Mouse (Mus musculus): ENCODE data around the gene Tnfaip6. TPM values are rescaled to one million over a fixed set of nuclear protein-coding genes. Genes with fewer than 3 reads are reported as not detected.

Gene Tnfaip6
- polyA plus RNA-seq, 1 experiment: not detected

DNA sequence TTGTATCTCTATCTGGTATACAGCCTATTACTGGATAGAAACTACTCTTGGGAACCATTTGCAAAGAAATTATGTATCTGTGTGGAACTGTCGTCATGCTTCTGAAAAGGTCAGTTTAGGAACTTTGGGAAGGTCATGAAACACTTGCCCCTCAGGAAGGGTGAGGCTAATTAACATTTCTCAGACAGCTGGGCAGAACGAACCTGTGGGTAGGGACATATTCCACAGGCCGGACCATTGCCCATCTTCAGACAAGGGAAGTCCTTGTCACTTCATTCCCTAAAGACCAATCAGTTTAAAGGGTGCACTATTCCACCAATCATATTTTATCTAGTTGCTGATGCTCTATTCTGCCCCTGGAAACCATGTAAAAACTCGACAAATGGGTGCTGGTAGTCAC lies 10.7 kb upstream of the Tnfaip6 start:
- TF ChIP-seq CTCF (IDR thresholded peaks at IDR 0.05; ENCODE audit: insufficient read depth, low read depth, low read length) (no peak), POLR2A (IDR thresholded peaks at IDR 0.05; ENCODE audit: insufficient read depth, low read depth, low read length) (no peak)
- Histone ChIP-seq H3K27ac (ENCODE audit: insufficient read depth, low read depth, low read length) (no peak overlapping the region), H3K4me3 (ENCODE audit: insufficient read depth, low read depth, low read length) (no peak overlapping the region), H3K4me1 (ENCODE audit: control insufficient read depth, insufficient read depth, low read length) (no peaks in the 10 kb centered on the region)
- 81% methylated on average over 4 of the region's 4 CpGs for WGBS

DNA sequence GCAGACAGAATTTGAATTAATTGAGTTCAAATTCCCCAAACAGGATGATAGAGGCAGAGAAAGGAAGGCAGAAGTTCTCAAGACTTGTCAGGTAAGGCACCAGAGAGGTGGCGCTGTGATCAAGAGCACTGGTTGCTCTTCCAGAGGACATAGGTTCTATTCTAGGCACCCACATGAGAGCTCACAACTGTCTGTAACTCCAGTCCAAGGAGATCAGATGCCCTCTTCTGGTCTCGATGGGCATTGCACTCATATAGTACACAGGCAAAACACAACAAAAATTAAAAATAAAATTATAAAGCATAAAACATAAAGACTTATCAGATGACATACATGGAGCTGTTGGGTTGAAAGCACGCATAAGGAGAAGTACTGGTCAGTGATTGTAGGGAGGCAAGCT lies 8.4 kb upstream of the Tnfaip6 start:
- 96% methylated on average over 3 of the region's 3 CpGs for WGBS
- Histone ChIP-seq H3K27ac (ENCODE audit: insufficient read depth, low read depth, low read length) (no peak overlapping the region), H3K4me1 (ENCODE audit: control insufficient read depth, insufficient read depth, low read length) (no peaks in the 10 kb centered on the region), H3K4me3 (ENCODE audit: insufficient read depth, low read depth, low read length) (no peak overlapping the region)
- no peak for TF ChIP-seq CTCF (IDR thresholded peaks at IDR 0.05; ENCODE audit: insufficient read depth, low read depth, low read length)
- TF ChIP-seq POLR2A (IDR thresholded peaks at IDR 0.05; ENCODE audit: insufficient read depth, low read depth, low read length): no peak

DNA sequence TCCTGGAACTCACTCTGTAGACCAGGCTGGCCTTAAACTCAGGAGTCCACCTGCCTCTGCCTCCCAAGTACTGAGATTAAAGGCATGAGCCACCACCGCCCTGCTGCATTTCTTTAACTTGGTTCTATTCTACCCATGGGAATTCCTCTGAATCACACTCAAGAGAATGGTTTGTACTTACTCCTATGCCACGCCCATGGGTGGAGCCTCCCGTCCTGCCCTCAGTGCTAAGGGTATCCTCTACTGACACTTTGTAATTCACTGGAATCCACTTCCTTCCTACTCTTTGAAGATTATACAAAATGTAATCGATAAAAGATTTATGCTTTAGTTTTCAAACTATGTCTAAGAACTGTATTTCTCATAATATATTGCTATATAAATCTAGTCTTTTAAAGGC lies 6.3 kb upstream of the Tnfaip6 start:
- no peak overlapping the region for H3K4me3 ChIP-seq (ENCODE audit: insufficient read depth, low read depth, low read length)
- TF ChIP-seq CTCF (IDR thresholded peaks at IDR 0.05; ENCODE audit: insufficient read depth, low read depth, low read length): no peak
- TF ChIP-seq POLR2A (IDR thresholded peaks at IDR 0.05; ENCODE audit: insufficient read depth, low read depth, low read length): no peak
- WGBS: 86% methylated on average over 4 of the region's 4 CpGs
- no peak overlapping the region for H3K27ac ChIP-seq (ENCODE audit: insufficient read depth, low read depth, low read length)
- peaks cover 2% of the 10 kb centered on the region; the same call in 1 of the 2 replicates for H3K4me1 ChIP-seq (ENCODE audit: control insufficient read depth, insufficient read depth, low read length)

DNA sequence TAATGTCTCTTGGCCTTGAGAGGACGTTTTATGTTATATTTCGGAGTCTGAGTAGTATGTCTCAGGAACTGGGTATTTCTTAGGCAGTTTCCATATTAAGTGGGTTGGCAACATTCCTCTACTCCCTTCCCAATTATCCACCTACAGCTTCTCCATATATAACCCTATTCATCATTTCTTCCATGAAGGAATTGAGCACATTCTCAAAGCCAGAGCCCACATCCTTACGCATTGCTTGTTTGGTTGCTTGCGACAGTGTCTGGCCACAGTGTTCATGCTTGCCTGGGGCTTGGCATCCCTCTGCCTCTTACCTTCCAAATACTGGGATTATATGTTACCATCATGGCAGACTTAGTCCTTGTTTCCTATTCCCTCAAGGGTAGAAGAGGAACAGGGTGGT lies 3.2 kb upstream of the Tnfaip6 start:
- TF ChIP-seq POLR2A (IDR thresholded peaks at IDR 0.05; ENCODE audit: insufficient read depth, low read depth, low read length): no peak
- no peak for TF ChIP-seq CTCF (IDR thresholded peaks at IDR 0.05; ENCODE audit: insufficient read depth, low read depth, low read length)
- Histone ChIP-seq H3K4me3 (ENCODE audit: insufficient read depth, low read depth, low read length) (no peak overlapping the region), H3K27ac (ENCODE audit: insufficient read depth, low read depth, low read length) (peak overlapping the region; percentile 83), H3K4me1 (ENCODE audit: control insufficient read depth, insufficient read depth, low read length) (peaks cover 2% of the 10 kb centered on the region; the same call in 1 of the 2 replicates)
- 55% methylated on average over 4 of the region's 4 CpGs for WGBS

DNA sequence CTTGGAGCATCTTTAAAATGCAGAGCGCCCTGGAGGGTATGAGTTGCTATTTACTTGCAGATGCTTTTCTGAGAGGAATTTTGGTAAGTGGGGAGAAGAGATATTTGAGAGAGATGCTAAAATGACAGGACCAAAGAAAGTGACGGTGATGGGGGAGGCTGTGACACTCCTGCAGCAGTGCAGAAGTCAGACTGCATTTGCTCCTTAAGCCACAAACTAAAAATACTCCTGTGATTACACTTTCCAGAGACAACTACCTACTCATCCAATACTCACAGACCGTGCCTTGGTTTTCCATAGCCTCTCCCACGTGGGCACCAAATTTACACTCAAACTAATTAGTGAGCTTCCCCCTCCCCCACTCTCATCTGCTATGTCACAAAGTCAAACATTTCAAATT lies 2.7 kb upstream of the Tnfaip6 start:
- Histone ChIP-seq H3K4me1 (ENCODE audit: control insufficient read depth, insufficient read depth, low read length) (peaks cover 2% of the 10 kb centered on the region; the same call in 1 of the 2 replicates), H3K4me3 (ENCODE audit: insufficient read depth, low read depth, low read length) (no peak overlapping the region), H3K27ac (ENCODE audit: insufficient read depth, low read depth, low read length) (peak overlapping the region; percentile 83; the same call in 1 of the 2 replicates)
- TF ChIP-seq CTCF (IDR thresholded peaks at IDR 0.05; ENCODE audit: insufficient read depth, low read depth, low read length) (no peak), POLR2A (IDR thresholded peaks at IDR 0.05; ENCODE audit: insufficient read depth, low read depth, low read length) (no peak)
- WGBS: 51% methylated on average over 4 of the region's 4 CpGs

DNA sequence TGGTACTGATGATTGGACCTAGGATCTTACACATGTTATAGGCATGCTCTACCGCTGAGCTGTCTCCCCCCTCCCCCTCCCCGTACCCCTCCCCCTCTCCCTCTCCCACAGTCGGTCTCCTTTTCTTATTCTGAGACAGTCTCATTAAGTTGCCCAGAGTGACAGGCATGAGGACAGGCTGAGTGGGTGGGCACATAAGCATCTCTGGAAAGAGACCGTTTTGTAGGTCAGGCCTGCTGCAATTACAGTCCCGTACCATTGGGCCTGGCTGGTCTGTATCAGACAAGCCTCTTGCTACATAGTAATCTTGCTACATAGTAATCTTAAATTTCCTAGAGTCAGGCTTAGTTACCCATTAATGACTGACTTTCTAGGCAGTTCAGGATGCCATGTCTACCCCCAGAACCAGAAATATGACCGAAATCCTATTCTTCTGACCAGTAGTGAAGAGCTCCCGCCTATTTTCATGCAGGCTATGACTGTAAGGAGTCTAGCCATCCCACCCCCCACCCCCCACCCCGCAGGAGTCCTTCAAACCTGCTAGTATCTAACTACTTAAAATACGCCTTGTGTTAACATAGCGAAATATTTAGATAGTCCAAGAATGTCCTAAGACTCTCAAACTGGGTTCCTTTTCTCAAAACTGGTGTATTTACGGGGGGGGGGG lies 747 bp upstream of the Tnfaip6 start:
- H3K4me3 ChIP-seq (ENCODE audit: insufficient read depth, low read depth, low read length): no peak overlapping the region
- TF ChIP-seq POLR2A (IDR thresholded peaks at IDR 0.05; ENCODE audit: insufficient read depth, low read depth, low read length): no peak
- no peak for TF ChIP-seq CTCF (IDR thresholded peaks at IDR 0.05; ENCODE audit: insufficient read depth, low read depth, low read length)
- peaks cover 2% of the 10 kb centered on the region; the same call in 1 of the 2 replicates for H3K4me1 ChIP-seq (ENCODE audit: control insufficient read depth, insufficient read depth, low read length)
- no peak overlapping the region for H3K27ac ChIP-seq (ENCODE audit: insufficient read depth, low read depth, low read length)
- 45% methylated on average over 10 of the region's 11 CpGs for WGBS

DNA sequence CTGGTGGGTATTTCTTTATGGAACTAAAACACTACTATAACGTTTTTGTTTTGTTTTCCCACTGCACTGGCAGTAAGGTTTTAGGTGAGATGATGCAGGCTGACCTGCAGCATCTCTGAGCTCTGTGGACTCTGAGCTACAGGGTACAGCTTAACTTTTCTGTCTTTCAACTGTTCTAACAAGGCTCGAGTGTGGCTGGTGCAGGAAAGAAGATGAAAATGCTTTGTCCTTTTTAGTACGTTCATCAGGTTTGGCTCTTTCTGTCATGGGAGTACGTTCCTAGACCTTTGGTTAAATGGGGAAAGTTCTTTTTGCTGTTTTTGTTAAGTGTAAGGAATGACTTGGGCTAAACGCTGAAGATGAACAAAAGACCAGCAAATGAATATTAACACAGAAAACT lies 749 bp downstream of the Tnfaip6 start:
- Histone ChIP-seq H3K4me1 (ENCODE audit: control insufficient read depth, insufficient read depth, low read length) (peaks cover 2% of the 10 kb centered on the region; the same call in 1 of the 2 replicates), H3K4me3 (ENCODE audit: insufficient read depth, low read depth, low read length) (no peak overlapping the region), H3K27ac (ENCODE audit: insufficient read depth, low read depth, low read length) (no peak overlapping the region)
- TF ChIP-seq CTCF (IDR thresholded peaks at IDR 0.05; ENCODE audit: insufficient read depth, low read depth, low read length) (no peak), POLR2A (IDR thresholded peaks at IDR 0.05; ENCODE audit: insufficient read depth, low read depth, low read length) (no peak)
- 35% methylated on average over 5 of the region's 5 CpGs for WGBS

DNA sequence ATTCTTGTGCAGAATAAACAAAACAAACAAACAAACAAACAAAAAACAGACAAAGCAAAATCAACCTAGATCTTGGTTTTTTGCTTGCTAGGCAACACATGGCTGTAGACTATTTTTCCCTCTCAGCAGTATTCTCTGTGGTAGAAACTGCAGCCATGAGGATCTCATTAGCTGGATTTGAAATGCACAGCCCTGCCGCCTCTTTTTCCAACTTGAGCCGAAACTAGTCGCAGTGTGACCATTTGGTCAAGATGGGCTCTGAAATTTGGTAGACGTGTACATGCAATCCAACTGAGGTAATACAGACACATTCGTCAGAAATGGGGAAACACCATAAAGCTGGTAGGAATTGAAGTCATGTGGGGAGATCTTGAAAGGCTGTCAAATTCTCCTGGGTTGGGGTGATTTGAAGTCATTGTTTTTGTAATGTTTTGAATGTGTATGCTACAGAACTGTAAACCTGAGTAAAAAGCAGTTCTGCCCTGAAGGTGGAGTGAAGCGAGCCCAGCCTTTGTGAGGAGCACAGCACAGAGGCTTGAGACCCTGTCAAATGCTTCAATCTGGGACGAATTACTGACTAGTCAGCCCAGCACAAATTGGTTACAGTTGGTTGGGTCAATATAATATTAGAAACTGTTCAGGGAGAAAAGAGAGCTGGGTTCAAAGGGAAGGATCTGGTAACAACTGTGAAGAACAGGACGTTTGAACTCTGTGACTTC lies 1.4 kb downstream of the Tnfaip6 start:
- TF ChIP-seq POLR2A (IDR thresholded peaks at IDR 0.05; ENCODE audit: insufficient read depth, low read depth, low read length) (no peak), CTCF (IDR thresholded peaks at IDR 0.05; ENCODE audit: insufficient read depth, low read depth, low read length) (no peak)
- 54% methylated on average over 8 of the region's 8 CpGs for WGBS
- Histone ChIP-seq H3K27ac (ENCODE audit: insufficient read depth, low read depth, low read length) (no peak overlapping the region), H3K4me3 (ENCODE audit: insufficient read depth, low read depth, low read length) (peak overlapping the region; percentile 29; the same call in 1 of the 2 replicates), H3K4me1 (ENCODE audit: control insufficient read depth, insufficient read depth, low read length) (peaks cover 2% of the 10 kb centered on the region; the same call in 1 of the 2 replicates)

DNA sequence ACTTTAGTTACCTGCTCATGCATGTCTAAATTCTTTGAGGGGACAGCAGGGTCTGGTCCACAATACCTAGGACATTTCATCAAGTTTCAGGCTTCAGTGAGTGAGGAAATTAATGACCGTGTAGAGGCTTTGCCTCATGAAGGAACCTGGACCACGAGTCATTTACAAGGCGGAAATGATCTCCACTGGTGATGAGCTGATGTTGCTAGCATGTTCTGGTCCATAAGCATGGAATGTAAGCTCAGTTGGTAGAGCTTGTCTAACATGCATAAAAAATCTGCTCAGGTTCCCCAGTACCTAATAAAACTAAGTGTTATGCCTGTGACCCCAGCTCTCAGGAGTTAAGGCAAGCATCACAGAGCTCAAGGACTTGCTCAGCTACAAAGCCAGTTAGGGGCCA lies 4.3 kb downstream of the Tnfaip6 start:
- H3K4me1 ChIP-seq (ENCODE audit: control insufficient read depth, insufficient read depth, low read length): no peaks in the 10 kb centered on the region
- no peak for TF ChIP-seq POLR2A (IDR thresholded peaks at IDR 0.05; ENCODE audit: insufficient read depth, low read depth, low read length)
- no peak for TF ChIP-seq CTCF (IDR thresholded peaks at IDR 0.05; ENCODE audit: insufficient read depth, low read depth, low read length)
- H3K27ac ChIP-seq (ENCODE audit: insufficient read depth, low read depth, low read length): no peak overlapping the region
- 80% methylated on average over 3 of the region's 3 CpGs for WGBS
- no peak overlapping the region for H3K4me3 ChIP-seq (ENCODE audit: insufficient read depth, low read depth, low read length)
